Mouse (Mus musculus) CH12.LX (cell line): Measurements from ENCODE around the gene Usp21.

Source experiments
- CTCF ChIP-seq, 2 experiments: IDR thresholded peaks in 1 of 2; conservative IDR thresholded peaks in 1 of 2; 2 replicates each; pipeline ENCODE4 v1.5.1; 2011 to 2012; ENCODE audit warnings: low read depth in 2 of 2, low read length in 2 of 2, improper control_type of control experiment in 1 of 2, inconsistent platforms in 1 of 2, mild to moderate bottlenecking in 1 of 2, moderate library complexity in 1 of 2
- EP300 ChIP-seq: IDR thresholded peaks from 2 replicates; pipeline ENCODE4 v1.6.1; 2011; ENCODE audit warnings: low read length, improper control_type of control experiment
- JUND ChIP-seq: conservative IDR thresholded peaks from 2 replicates; pipeline ENCODE4 v1.6.1; 2011; ENCODE audit warnings: low read depth, low read length, improper control_type of control experiment
- KAT2A ChIP-seq: IDR thresholded peaks from 2 replicates; pipeline ENCODE4 v1.6.1; 2012; ENCODE audit warnings: low read length, improper control_type of control experiment, inconsistent platforms; ENCODE audit not compliant: insufficient replicate concordance
- MAX ChIP-seq: IDR thresholded peaks from 2 replicates; pipeline ENCODE4 v1.6.1; 2011; ENCODE audit warnings: low read length, improper control_type of control experiment
- MEF2A ChIP-seq: IDR thresholded peaks from 2 replicates; pipeline ENCODE4 v1.6.1; 2014; ENCODE audit warnings: low read depth, mild to moderate bottlenecking, inconsistent platforms, low read length, improper control_type of control experiment, borderline replicate concordance
- MYC ChIP-seq: IDR thresholded peaks from 2 replicates; pipeline ENCODE4 v1.6.1; 2011; ENCODE audit warnings: low read depth, mild to moderate bottlenecking, improper control_type of control experiment, low read length
- NRF1 ChIP-seq: IDR thresholded peaks from 2 replicates; pipeline ENCODE4 v1.6.1; 2014; ENCODE audit warnings: low read depth, mild to moderate bottlenecking, inconsistent platforms, low read length, improper control_type of control experiment, moderate library complexity
- POLR2A ChIP-seq: IDR thresholded peaks from 2 replicates; pipeline ENCODE4 v1.6.1; 2011; ENCODE audit warnings: low read depth, mild to moderate bottlenecking, improper control_type of control experiment, low read length
- SIN3A ChIP-seq: IDR thresholded peaks from 2 replicates; pipeline ENCODE4 v1.6.1; 2012; ENCODE audit warnings: low read length, improper control_type of control experiment, inconsistent platforms
- SMC3 ChIP-seq: IDR thresholded peaks from 2 replicates; pipeline ENCODE4 v1.6.1; 2011; ENCODE audit warnings: low read depth, low read length, improper control_type of control experiment

GRCm38 (mm10) chr1:171330216-171330560 is 42.4 kb upstream of the Usp21 start:
- no peak for TF ChIP-seq MAX
- TF ChIP-seq CTCF (conservative IDR thresholded peaks at IDR 0.05 in 1 of 2, IDR thresholded peaks at IDR 0.05 in 1 of 2; ENCODE audit: low read depth in 2 of 2, low read length in 2 of 2), result no peak
- no peak for TF ChIP-seq SIN3A
- TF ChIP-seq POLR2A, result no peak
- no peak for TF ChIP-seq NRF1
- TF ChIP-seq JUND, result no peak
- TF ChIP-seq KAT2A, result no peak
- TF ChIP-seq SMC3, result no peak
- TF ChIP-seq MYC, result no peak
- no peak for TF ChIP-seq EP300
- TF ChIP-seq MEF2A, result no peak
